Mouse (Mus musculus): ENCODE results near the gene Polh.

The Polh gene

DNA sequence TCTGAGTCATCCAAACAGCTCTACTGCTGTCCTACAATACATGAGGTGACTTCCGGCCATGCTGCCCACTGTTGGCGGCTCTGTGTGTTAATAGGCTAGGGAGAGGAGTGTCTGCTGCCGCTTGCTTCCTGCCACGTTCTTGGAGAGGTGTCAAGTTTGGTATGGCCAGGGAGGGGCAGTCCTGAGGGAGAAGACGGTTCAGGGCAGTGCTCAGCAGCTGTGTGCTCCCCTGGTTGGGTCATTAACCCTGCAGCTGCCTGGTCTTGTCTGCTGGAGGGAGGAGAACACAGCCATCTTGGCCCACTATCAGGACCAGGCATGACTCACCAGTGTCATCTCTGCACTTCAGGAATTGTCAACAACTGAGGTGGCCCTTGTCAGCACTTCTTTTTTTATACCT, 34.1 kb downstream of the Polh start:
- DNase-seq (ENCODE audit: low read depth, low spot score) = no peak

DNA sequence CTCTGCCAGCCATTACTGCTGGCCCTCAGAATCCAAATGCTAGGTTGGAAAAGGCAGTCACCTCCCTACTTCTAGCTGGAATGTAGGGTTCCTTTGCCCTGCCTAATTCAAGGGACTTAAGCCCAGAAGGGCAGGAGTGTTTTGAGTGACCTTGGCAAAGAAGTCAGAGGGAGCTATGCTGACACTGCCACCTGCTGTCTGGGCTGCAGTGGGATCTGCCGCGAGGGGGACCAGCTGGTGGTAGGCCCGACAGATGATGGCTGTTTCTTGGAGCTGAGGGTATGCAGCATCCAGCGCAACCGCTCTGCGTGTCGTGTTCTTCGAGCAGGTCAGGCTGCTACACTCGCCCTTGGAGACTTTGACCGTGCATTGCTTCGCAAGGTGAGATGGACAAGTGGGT, 35.4 kb downstream of the Polh start:
- DNase-seq (ENCODE audit: low read depth, low spot score) = no peak

DNA sequence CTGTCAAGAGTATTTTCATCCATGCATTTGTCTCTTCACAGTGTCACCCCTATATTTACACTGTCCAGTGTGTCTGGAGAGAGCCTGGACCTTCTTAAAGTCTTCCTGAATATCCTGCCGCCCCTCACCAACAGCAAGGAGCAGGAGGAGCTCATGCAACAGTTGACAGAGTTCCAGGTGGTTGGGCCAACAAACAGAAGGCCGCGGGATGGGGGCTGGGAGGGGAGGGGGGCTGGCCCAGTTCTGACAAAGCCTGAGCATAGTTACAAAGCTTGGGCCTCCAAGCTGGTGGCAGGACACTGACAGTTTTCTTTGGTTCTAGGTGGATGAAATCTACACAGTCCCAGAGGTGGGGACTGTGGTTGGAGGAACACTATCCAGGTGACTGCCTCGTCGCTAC, 36.2 kb downstream of the Polh start:
- DNase-seq (ENCODE audit: low read depth, low spot score) = no peak

DNA sequence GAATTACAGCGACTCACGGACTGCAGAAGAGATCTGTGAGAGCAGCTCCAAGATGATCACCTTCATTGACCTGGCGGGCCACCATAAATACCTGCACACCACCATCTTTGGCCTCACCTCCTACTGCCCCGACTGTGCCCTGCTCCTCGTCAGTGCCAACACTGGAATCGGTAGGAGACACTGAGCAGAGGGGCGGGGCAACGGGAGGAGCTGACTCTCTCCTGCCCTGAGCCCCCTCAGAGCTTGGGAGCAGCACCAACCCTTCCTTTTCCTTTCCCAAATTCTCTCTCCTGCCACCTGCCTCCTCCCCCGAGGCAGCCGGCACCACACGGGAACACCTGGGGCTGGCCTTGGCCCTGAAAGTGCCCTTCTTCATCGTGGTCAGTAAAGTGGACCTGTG, 37.0 kb downstream of the Polh start:
- no peak for DNase-seq (ENCODE audit: low read depth, low spot score)

DNA sequence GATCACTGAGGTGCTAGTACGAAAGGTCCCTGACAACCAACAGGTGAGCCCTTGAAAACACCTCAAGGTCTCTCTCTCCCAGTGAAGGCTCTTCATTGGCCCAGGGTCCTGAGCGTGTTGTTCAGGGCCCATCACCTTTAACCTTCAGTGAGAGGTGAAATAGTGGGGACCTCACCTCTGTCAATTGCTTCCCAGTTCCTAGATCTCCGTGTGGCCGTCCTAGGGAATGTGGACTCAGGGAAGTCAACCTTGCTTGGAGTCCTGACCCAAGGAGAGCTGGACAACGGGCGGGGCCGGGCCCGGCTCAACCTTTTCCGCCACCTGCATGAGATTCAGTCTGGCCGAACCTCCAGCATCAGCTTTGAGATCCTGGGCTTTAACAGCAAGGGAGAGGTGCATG, 37.7 kb downstream of the Polh start:
- DNase-seq (ENCODE audit: low read depth, low spot score) = no peak

DNA sequence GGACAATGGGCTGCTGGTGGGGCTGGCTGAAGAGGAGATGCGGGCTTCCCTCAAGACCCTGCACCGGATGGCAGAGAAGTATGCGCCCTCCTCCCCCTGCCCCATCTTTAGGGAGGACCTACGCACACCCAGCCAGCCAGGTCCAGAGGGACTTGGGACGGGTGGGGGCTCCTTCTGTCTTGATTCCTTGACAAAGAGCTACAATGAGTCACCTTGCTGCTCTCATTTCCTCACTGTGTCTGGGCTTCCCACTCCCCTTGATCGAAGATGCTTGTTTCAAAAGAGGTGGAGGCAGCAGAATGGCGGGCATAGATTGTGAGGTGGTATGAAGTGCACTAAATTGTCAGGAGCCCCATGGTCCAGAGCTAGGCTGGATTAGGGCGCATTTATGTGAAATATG, 38.1 kb downstream of the Polh start:
- no peak for DNase-seq (ENCODE audit: low read depth, low spot score)

DNA sequence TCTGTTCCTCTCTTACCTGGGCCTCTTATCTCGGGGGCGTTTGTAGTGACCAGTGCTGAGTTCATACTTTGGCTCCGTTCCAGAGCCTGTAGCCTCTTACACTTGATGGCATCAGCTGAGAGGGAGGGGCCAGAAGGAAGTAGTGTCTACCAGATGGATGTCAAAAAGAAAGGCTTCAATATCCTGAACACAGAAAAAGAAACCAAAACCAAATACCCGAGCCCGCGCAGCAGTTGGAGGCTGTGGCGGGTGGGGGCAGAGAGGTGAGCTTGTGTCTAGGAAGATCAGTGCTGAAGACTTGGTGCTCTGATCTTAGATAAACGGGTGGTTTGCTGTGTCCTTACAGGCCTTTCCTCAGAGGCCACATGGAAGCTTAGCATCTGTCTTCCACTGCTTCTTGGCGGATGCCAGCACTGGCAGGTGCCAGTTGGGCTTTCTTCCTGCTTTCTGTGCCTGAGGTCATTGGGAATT, 39.5 kb downstream of the Polh start:
- DNase-seq (ENCODE audit: low read depth, low spot score) = no peak

DNA sequence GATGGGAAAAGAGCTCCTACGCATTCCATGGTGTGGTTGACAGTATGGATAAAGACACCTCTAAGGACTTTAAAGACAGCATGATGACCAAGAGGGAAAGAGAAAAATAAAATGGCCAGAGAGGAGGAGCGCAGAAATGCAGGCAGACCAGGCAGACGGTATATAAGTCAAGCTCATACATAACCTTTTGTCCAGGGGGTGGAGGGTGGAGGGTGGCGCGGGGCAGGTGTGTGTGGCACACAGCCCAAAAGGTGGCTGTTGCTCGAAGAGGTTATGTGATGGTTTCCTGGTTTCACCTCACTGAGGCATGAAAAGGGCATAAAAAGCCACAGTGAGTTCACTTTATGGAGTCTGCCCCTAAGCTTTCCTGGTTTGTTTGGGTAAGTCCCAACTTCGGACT, 39.9 kb downstream of the Polh start:
- no peak for DNase-seq (ENCODE audit: low read depth, low spot score)

DNA sequence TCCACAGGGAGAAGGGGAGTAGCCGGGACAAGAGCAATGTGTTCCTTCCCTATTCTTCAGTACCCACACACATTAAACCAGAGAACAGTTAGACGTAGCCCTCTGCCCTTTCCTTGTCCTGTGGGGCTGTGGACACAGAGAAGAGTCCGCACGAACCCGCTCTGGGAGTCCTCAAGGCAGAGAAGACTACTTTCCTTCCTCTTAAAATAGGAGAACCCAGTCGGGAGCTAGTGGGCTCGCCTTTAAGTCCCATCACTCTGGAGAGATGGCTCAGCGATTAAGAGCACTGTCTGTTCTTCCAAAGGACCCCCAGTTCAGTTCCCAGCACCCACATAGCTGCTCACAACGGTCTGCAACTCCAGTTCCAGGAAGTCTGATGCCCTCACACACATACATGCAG, 40.7 kb downstream of the Polh start:
- no peak for DNase-seq (ENCODE audit: low read depth, low spot score)

DNA sequence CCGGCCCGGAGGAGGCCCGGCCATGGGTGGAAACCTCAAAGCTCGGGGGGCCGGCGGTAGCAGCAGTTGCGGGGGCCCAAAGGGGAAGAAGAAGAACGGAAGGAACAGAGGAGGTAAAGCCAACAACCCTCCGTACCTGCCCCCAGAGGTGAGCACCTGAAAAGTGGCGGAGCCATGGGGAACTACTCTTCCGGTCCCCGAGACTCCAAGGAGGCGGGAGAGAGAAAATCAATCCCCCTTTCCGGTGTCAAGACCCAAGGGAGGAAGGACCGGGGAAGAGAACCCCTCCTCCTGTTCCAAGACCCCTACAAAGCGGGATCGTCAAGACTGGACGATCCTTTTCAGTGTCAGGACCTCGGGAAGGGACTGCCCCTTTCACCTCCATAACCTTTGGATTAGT, 41.3 kb downstream of the Polh start:
- DNase-seq (ENCODE audit: low read depth, low spot score) = no peak

DNA sequence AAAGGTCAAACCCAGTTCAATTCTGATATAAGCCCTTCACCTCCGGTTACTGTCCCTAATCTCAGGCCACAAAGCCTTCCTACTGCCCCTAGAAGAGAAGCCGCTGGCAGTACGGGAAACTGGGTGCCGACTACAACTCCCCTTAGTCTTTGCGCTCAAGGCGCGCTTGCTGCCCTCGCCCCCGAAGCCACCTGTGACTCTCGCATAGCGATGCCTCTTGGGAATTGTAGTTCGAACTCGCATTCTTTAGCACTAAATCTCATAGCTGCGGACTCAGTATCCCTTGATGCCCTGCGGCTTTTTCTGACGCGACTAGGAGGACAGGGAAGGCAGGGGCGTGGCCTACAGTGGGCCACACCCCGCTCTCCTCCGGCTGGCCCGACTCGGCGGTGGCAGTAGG, 41.8 kb downstream of the Polh start, which contains the start of gene Gtpbp2:
Gene Gtpbp2 (plus strand): TSS at position 347 of the 400 bp plus-strand sequence.
- peak; percentile 100 for DNase-seq (ENCODE audit: low read depth, low spot score)

DNA sequence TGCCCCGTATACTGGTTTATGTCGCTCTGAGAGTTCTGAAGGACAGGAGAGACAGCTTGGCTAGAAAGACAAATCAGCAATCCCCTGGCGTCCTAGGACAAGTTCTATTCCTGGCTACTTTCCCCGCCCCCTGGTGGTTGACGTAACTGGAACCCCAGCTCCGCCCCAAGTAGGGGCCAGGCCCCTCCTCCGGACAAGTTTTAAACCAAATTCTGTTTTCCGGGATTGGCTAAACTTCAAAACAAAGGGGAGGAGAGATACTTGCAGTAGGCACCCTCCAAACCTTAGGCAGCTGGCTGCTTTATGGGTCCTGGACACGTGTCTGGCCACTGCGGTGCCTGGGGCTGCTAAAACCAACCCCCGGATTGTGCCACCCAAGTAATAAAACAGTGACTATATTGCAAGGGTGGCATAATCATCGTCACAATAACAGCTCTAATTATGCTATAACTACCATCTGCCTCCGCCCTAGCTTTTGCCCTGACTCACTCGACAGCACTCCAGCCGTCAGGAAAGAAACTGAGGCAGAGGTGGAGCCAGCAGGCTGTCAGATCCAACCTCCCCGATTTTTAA, 42.3 kb downstream of the Polh start:
- DNase-seq (ENCODE audit: low read depth, low spot score) = peak; percentile 82

DNA sequence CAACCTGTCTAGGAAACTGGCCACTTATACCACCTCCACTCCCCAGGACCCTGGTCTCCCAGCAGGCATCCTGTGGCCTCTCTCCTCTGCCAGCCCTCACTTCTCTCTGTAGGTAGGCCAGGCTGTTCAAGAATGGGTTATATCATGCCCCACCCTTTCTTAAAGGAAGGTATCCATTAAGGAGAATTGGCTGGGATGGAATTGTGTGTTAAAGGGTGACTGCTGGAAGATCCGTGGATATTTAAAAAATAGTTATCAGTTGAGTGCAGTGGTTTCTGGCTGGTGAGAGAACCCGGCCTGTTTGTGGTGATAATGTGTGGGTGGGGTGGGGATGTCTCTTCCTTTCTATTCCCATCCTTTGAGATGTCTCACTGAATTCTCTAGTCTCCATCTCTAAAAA, 43.2 kb downstream of the Polh start:
- no peak for DNase-seq (ENCODE audit: low read depth, low spot score)

DNA sequence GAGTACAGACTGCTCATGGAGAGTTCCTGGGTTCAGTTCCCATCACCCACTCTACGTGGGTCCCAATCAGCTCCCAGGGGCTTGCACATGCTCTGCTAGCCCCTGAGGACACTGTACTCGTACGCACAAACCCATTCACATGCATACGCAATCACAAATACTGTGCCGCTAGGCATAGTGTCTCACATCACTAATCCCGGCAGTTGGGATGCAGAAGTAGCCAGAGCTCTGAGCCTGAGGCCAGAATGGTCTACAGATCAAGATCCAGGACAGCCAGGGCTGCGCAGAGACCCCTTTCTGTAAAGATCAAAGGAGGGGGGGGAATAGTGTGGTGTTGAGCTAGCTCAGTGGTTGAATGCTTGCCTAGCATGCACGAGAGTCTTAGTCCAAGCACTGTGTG, 45.3 kb downstream of the Polh start:
- DNase-seq (ENCODE audit: low read depth, low spot score) = no peak

DNA sequence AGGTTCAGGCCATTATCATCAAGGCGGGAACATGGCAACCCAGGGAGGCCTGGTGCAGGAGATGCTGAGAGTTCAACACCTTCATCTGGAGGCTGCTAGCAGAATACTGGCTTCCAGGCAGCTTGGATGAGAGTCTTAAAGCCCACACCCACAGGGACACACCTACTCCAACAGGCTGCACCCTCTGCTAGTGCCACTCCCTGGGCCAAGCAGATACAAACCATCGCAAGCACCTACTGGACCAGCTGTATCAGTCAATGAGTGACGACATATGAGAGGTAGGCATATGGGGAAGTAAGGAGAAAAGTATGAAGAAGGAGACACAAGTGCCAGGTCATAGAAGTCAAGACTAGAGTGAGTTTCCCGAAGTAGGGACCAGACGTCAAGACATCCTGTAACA, 45.8 kb downstream of the Polh start:
- DNase-seq (ENCODE audit: low read depth, low spot score) = no peak

DNA sequence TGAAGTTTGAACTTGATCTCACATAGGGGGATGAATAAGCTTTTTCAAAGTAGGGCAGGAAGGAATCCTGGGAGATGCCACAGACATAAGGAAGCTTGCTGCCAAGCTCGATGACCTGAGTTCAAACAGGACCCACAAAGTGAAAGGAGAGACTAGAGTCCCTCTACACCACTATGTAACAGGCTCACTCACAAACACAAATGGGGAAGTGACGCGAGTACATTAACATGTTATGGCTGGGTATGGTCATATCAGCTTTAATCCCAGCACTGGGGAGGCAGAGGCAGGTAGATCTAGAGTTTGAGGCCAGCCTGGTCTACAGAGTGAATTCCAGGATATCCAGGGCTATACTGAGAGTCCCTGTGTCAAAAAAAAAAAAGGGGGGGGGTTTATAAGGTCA, 48.1 kb downstream of the Polh start:
- DNase-seq (ENCODE audit: low read depth, low spot score) = no peak

DNA sequence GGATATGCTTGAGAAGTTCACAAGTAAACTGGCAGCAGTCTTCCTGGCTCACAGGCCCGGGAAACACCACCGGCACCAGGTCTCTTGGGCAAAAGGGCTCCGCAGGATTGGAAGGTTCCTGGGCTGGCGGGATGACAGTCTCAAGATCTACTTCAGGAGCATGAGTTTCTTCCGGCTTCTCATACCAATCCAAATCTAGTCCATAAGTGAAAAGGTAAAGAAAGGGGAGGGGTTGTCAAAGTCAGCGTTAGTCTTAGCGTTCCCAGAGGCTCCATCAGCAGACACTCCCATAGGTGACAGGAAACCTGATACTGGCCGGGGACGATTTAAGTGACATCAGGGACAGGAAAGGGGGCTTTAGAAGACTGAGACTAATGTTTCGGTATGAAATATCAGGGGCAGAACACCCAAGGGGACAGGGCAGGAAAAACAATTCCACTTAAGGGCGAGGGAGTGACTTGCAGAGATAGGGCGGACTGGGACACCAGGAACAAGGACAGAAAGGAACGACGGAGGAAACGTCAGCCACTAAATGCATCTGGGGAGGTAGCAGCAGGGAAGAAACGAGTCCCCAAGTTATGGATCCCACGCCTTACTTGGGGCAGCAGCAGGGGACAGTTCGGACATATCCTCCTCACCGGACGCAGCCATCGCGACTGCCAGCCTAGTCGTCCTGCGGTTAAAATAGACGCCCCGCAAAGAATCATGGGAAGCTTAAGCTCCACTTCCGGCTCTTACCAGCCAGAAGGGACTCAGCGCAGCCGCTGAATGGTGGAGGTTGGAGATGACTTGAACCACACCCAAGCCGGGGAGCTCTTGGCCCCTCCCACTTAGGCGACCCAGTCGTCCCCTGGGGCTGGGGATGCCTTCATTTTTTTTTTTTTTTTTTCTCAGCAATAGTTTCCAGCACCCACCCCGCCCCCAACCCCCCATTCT, 49.3 kb downstream of the Polh start, which contains the start of gene Mad2l1bp:
Gene Mad2l1bp (minus strand): TSS at position 707 of the 936 bp plus-strand sequence.
- peak; percentile 79 for DNase-seq (ENCODE audit: low read depth, low spot score)

DNA sequence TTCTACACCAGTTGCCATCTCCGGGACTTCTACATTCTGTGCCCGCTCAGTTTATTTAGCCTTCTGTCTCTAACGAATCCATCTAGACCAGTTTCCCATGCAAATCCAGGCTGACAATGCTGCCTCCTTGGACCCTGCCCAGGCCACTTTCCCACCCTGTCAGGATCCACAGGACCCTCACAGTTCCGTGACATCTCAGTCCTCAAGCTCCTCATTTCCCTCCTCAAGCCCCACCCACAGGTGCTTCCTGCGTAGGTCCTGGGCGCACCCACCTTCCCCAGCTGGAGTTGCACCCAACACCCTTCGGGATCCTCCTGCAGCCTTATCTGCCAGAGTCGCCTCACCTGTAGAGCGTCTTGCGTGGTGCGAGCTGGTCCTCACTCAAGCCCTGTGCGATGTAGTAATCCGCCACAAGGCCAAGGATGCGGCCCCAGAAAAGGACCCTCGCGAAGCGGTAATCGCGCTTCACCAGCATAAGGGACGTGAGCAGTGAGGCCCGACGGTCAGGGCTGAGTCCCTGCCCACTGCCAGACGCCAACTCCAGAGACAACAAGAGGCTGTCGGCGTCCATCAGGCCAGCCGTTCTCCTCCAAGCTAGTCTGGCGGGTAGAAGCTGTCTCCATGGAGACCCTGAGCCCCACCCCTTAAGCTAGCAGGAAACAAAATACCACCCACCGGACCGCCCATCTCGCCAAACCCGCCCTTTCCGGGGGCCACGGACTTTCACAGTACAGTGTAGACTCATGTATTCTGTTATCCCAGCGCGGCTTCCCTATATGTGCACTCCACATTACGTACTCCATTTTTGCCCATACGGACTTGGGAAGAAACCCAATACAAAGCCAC, 58.6 kb downstream of the Polh start, which contains the start of gene Rsph9:
Gene Rsph9 (minus strand): TSS at position 639 of the 846 bp plus-strand sequence.
- no peak for DNase-seq (ENCODE audit: low read depth, low spot score)

DNA sequence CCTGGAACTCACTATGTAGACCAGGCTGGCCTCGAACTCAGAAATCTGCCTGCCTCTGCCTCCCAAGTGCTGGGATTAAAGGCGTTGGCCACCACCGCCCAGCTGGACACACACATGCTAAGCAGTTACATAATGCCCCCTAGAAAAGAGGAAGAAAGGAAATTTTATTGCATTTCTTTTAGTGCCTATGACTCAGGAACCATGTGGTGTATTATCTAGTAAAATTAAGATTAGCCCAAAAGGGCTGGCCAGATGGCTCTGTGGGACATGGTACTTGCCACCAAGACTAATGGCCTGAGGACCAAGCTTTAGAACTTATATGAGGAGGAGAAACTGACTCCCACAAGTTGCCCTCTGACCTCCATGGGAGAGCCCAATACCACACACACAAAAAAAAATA, 62.6 kb downstream of the Polh start:
- DNase-seq (ENCODE audit: low read depth, low spot score) = no peak

DNA sequence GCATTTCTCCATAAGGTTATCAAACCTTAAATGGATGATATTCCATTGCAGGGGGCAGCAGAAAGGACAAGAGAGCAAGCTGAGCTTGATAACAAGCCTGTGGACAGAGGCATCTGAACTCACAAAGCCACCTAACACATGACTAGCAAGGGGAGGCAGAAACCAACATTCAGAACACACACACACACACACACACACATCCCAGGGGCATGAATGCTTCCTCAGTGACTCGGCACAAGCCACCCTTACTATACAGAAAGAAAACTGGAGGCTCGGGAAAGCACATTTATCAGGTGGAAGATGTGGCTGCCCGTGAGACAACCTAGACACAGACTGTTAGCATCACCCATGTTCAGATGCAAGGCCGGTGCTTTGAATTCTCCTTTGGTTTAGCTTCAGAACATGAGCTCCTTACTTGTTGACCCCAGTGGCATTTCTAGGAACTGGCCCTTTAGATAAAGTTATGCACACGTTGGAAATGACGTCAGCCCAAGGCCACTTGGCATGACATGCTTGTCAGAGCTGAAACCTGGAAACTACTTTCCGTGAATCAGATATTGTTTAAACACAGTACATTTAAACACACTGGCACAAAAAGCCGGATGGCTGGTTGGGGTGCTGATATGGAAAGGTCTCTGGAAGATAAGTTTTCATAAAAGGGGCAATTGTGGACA, 63.7 kb downstream of the Polh start:
- no peak for DNase-seq (ENCODE audit: low read depth, low spot score)

DNA sequence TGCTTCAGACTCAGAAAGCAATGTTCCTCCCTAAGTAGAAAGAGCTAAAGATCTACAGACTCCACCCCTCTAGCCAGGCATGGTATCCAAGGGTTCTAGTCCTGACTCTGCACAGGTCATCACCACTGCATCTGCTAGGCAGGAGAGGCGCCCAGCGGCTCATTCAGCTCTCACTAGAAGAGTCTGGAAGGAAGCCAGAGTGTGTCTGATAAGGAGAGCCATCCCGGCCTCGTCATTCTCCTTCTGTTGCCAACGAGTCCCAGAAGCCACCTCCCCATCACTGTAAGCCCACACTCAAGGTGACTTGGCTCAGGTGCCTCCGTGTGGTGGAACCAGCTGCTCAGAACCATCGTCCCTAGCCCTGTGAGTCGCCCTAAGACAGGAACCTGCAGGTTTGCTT, 69.6 kb downstream of the Polh start:
- DNase-seq (ENCODE audit: low read depth, low spot score) = no peak
